Mouse (Mus musculus) urinary bladder, postnatal 14 days (tissue): ENCODE measurements around the gene Plxna2.
A peak's percentile ranks its signal among the peaks of the same experiment; 100 is the strongest.

Experiments
- DNase-seq: peaks from one replicate; pipeline ENCODE4 v3.0.0; 2021; ENCODE audit warnings: low spot score

The Plxna2 gene

GRCm38 (mm10) chr1:194704171-194704855 lies 86.3 kb downstream of the Plxna2 start:
- DNase-seq = no peak

GRCm38 (mm10) chr1:194706566-194706965 lies 88.5 kb downstream of the Plxna2 start:
- no peak for DNase-seq

GRCm38 (mm10) chr1:194712373-194712772 lies 94.4 kb downstream of the Plxna2 start:
- DNase-seq = no peak

GRCm38 (mm10) chr1:194714138-194715031 lies 96.4 kb downstream of the Plxna2 start:
- no peak for DNase-seq

GRCm38 (mm10) chr1:194717451-194717874 lies 99.4 kb downstream of the Plxna2 start:
- no peak for DNase-seq

- no peak for DNase-seq
Measured at GRCm38 (mm10) chr1:194720406-194720805, 102.4 kb downstream of the Plxna2 start.

GRCm38 (mm10) chr1:194721260-194721659 lies 103.2 kb downstream of the Plxna2 start:
- no peak for DNase-seq

GRCm38 (mm10) chr1:194722329-194722728 lies 104.3 kb downstream of the Plxna2 start:
- peak; percentile 76 for DNase-seq

- no peak for DNase-seq
Measured at GRCm38 (mm10) chr1:194734836-194735235, 116.8 kb downstream of the Plxna2 start.

- DNase-seq = peak; percentile 7
Measured at GRCm38 (mm10) chr1:194739894-194740293, 121.9 kb downstream of the Plxna2 start.

- no peak for DNase-seq
Measured at GRCm38 (mm10) chr1:194742901-194743422, 124.9 kb downstream of the Plxna2 start.

GRCm38 (mm10) chr1:194745177-194745934 lies 127.3 kb downstream of the Plxna2 start:
- DNase-seq = no peak

- peak; percentile 59 for DNase-seq
Measured at GRCm38 (mm10) chr1:194746332-194747249, 128.6 kb downstream of the Plxna2 start.

GRCm38 (mm10) chr1:194747258-194747657 lies 129.2 kb downstream of the Plxna2 start:
- no peak for DNase-seq

- DNase-seq = peak; percentile 48
Measured at GRCm38 (mm10) chr1:194753168-194753567, 135.2 kb downstream of the Plxna2 start.

GRCm38 (mm10) chr1:194756001-194756400 lies 138.0 kb downstream of the Plxna2 start:
- no peak for DNase-seq

- no peak for DNase-seq
Measured at GRCm38 (mm10) chr1:194756409-194756808, 138.4 kb downstream of the Plxna2 start.

- no peak for DNase-seq
Measured at GRCm38 (mm10) chr1:194756863-194757262, 138.8 kb downstream of the Plxna2 start.

GRCm38 (mm10) chr1:194761432-194762212 lies 143.6 kb downstream of the Plxna2 start:
- DNase-seq = peak; percentile 11

- no peak for DNase-seq
Measured at GRCm38 (mm10) chr1:194762896-194763295, 144.9 kb downstream of the Plxna2 start.
